Mouse (Mus musculus): ENCODE results near the gene Pex6. TPM values are rescaled to one million over a fixed set of nuclear protein-coding genes. Genes with fewer than 3 reads are reported as not detected.
A peak's percentile ranks its signal among the peaks of the same experiment; 100 is the strongest.

Pex6 gene
- total RNA-seq (2021) = 10 to 100 TPM; 13.6 to 15.0 TPM
- long read RNA-seq, experiment 1, transcript Pex6-201 (17 exons, 3,200 nt) = major isoform, 21 of 26 reads
- long read RNA-seq, experiment 1, partial matches to known transcripts = 2 of 26 reads
- long read RNA-seq, experiment 1, other reads (novel, unspliced or antisense) = 2 of 26 reads
- long read RNA-seq, experiment 2, transcript Pex6-201 (17 exons, 3,200 nt) = major isoform, 39 of 49 reads
- long read RNA-seq, experiment 2, partial matches to known transcripts = 8 of 49 reads
- long read RNA-seq, experiment 2, other reads (novel, unspliced or antisense) = 2 of 49 reads

DNA sequence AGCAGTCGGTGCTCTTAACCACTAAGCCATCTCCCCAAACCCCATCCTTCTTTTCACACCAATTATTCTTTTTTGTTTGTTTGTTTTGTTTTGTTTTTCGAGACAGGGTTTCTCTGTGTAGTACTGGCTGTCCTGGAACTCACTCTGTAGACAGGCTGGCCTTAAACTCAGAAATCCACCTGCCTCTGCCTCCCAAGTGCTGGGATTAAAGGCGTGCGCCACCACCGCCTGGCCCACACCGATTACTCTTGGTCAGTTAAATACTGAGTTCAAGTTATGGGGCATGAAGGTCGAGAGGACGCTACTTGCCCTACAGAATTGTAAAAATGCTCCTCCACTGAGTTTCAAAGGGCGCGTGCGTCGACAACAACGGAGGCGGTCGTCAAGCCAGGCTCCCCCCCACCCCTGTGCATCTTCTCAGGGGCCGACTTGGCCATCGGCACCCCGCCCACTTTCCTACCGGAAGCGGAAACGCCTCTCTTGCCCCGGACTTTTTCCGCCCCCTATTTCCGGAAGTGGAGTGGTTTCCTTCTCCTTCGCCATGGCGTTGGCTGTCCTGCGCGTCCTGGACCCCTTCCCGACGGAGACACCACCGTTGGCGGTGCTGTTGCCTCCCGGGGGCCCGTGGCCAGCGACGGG is at the start of gene Pex6:
TSS of gene Pex6 (plus strand) at position 505 of the 639 bp plus-strand sequence.
- DNase-seq (ENCODE audit: low spot score) = peak; percentile 93

DNA sequence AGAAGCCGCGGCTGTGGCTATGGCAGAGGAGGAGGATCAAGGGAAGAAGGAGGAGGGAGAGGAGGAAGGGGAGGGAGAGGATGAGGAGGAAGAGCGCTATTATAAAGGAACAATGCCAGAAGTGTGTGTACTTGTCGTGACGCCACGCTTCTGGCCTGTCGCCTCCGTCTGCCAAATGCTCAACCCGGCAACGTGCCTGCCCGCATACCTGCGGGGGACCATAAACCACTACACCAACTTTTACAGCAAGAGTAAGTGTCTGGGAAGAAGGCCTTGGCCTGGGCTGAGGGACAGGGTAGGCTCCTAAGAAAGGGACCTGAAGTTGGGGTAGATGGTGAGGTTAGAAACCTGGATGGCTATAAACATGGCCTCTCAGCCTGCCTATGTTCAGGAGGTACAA is 49.3 kb upstream of the Pex6 start:
- DNase-seq (ENCODE audit: low spot score) = no peak

DNA sequence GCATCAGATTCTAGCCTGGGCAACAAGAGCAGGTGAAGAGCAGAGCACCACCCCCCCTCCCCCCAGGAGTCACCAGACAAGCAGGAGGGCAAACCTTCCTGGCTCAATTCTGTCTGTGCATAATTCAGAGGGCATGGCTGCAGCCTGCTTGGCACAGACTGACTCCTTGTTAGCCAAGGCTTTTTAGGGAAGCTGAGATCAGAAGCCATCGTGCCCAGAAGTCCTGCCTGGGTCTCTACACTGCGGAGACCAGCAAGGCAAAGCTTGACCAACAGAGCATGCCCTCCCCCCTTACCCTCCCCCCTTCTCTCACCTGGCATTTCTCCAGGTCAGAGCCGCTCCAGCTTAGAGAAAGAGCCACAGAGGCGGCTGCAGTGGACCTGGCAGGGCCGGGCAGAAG is 48.5 kb upstream of the Pex6 start:
- DNase-seq (ENCODE audit: low spot score) = peak; percentile 78

DNA sequence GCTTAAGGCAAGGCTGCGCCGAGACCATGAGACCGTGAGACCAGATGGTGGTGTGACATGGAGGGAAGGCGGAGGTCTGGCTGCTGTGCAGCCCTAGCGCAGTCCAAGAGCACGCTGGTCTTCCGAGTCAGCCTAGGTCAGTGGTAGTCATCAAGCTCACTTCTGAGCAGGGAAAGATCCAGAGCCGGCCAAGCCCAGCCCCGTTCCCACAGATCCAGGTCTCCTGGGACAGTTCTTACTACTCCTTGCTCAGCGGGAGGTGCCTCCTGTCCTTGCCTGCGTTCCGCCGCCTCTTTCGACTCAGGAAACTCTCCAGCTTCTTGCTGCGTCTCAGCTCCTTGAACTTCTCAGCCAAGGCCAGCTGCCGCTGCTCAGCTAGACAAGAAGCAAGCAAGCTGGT is 43.6 kb upstream of the Pex6 start:
- peak; percentile 38 for DNase-seq (ENCODE audit: low spot score)

DNA sequence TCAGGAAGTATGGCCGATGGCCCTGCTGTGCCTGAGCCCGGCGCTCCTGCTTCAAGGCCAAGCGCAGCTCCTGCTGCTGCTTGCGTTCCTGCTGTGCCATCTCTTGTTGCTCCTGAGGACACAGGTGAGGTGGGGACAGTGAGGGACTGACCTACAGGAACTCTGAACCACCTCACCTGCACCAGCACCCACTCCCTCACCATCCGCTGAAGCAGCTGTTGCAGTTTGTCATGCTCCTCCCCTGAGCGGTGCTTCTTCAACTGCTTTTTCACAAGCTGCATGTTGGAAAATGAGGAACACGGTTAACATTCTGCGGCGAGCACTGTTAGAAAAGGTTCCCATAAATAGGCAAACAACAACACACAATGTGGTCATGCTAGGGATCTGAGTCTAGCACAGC is 41.4 kb upstream of the Pex6 start:
- DNase-seq (ENCODE audit: low spot score) = no peak

DNA sequence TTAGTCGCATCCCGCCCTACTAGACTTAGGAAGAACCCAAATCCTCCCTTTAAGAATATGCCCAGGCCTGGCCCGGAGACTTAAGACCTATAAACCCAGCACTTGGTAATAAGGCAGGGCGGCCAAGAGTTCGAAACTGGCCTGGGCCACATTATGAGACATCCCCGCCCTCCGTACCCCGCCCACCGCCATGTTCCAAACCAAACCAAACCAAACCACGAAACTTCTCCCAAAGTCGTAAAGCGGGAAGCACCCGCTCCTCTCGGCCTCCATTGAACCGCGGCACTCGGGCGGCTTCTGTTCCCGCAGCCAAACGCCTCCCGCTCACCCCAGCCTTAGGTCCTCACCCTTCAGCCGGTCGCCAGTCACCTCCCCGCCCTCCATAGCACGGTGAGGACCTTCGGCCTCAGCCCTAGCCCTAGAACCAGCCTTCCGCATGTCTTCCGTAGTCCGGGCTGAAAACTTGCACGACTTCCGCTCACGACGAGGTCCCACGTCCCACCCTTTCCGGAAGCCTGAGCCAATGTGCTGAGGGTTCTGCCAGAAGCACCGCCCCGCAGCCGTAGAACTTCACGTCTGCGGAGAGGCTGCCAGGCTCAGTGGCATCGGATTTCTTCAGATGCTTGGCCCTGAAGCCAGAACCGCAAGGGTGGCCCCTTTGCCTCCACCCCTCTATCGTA is 37.3 kb upstream of the Pex6 start, which contains the start of gene Rrp36:
TSS of gene Rrp36 (minus strand) at position 503 of the 680 bp plus-strand sequence.
- peak; percentile 93 for DNase-seq (ENCODE audit: low spot score)

DNA sequence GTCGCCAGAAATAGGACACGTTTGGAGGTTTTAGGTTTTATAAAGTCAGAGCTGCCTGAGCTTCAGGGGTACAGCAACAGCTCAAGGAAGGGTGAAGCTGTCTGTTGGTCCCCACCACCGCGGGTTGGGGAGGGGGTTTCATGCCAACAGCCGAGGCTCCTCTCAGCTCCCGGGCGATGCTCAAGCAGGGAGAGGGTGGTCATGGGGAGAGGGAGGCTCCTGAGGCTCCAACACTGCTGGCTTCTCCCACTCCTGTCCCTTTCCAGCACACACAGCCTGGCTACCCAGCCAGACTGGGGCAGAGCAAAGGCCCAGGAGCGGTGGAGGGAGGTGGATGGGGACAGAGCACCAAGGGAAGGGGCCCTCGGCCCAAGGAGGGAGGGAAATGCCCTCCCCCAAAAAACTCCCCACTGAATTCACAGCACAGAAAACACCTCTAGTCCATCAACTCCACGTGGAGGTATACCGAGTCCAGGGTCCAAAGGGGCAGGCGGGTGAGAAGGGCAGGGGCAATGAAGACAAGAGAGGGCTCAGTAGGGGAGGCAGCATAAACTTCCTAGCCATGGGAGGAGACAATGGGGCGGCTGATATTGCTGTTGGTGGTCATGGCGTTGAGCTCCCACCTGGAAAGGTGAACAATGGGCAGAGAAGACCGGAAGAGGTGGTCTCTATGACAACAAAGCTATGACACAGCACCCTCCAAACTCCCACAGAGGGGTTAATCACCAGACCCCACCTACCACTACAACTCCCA is 36.6 kb upstream of the Pex6 start:
- no peak for DNase-seq (ENCODE audit: low spot score)

DNA sequence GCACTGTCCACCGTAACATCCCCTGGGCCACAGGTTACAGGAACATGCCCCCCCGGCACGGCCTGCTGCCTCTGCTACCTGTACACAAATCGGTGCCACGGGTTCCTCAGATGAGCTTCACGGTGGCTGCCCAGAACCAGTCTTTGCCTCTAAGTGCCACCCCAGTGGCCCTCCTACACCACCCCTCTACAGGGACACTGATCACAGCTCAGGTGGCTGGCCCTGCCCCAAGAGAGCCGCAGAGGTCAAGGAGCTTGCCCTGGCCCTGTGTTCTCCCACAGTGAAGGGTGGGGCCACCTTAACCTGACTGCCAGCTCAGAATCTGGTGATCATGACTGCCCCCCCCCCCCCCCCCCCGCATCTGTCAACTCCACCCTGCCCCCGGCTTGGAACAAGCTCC is 32.8 kb upstream of the Pex6 start, which contains the start of gene Mea1:
TSS of gene Mea1 (plus strand) at position 378 of the 400 bp plus-strand sequence.
- DNase-seq (ENCODE audit: low spot score) = peak; percentile 68

DNA sequence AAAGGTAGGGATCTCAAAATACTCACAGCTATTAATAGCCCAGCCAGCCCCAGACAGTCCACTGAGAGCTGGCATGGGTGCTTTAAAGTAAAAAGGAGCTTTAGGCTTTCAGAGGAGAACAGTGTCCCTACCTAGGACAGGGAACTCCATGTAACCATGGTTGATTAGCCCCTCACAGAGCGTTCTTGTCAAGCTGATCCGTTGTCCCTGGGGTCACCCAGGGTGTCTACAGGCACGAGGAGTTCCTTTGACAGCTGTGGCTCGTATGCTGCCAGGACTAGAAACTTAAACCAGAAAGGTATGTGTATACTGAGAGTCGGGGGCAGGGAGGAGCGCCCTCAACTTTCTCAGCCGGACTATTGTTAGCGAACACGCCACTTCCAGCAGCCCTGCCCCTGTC is 32.4 kb upstream of the Pex6 start:
- DNase-seq (ENCODE audit: low spot score) = peak; percentile 69

DNA sequence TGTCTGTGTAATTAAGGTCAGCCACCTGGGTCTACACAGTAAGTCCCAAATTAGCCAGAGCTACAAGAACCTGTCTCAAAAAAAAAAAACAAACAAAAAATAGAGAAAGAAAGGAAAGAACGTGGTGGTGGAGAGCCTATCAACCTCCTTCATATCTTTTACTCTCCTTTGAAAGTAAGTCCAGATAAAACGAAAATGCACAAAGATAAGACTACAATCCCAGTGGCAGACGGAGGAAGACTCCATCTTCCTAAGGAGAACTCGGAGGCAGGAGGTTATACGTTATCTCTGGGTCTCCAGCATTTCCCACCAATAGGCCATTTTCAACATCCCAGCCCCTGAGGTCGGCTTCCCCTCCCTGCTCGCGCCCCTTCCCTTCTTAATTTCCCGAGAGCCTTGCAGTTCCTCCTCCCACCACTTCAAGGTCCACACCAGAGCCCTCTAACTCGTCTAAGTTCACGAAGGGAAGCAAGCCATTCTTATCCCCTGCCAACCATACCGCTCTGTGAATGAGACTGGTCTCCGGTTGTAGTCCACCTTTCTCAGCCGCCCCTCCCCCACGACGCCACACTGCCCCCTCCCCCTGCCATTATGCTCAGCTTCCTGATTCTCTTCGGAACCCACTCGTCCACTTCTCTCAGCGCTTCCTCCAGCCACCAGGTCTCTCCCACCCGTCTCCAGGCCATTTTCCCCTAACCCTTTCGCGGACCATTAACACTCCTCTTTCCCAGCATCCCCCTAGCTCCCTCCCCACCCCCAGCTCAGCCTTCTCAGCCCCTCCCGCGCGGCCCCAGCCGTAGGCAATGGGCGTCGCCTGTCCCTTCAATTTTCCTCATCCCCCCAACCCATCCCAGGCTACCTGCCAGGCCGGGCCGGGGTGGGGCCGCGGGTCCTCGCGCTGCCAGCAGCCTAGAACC is 31.2 kb upstream of the Pex6 start:
- DNase-seq (ENCODE audit: low spot score) = peak; percentile 40

DNA sequence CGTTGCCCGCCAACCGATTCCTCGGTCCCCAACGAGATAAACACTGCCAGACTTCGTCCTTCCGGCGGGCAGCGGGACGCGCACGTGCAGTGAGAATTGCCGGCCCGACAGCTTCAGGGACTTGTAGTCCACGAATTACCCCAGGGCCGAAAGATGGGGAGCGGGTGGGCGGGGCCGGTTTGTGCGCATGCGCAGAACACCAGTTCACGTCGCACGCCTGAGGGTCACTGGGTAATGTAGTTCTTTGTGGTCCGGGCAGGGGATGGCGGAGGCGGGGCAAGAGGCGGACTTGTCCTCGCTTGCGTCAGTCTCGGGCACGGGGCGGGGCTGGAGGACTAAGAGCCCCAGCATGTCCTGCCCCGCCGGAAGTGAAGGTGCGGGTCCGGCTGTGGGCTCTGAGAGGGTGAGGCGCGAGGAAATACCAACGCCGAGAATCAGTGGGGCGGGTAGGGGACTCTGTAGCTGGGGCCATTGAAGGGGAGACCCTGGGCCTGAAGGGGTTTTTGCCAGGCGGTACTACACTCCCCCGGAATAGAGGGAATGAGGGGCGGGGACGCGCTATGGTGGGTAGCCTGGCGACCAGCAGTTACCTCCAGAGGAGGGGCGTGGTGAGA is 30.4 kb upstream of the Pex6 start, which contains the start of gene Klhdc3:
TSS of gene Klhdc3 (minus strand) at position 155 of the 614 bp plus-strand sequence.
- DNase-seq (ENCODE audit: low spot score) = peak; percentile 98

DNA sequence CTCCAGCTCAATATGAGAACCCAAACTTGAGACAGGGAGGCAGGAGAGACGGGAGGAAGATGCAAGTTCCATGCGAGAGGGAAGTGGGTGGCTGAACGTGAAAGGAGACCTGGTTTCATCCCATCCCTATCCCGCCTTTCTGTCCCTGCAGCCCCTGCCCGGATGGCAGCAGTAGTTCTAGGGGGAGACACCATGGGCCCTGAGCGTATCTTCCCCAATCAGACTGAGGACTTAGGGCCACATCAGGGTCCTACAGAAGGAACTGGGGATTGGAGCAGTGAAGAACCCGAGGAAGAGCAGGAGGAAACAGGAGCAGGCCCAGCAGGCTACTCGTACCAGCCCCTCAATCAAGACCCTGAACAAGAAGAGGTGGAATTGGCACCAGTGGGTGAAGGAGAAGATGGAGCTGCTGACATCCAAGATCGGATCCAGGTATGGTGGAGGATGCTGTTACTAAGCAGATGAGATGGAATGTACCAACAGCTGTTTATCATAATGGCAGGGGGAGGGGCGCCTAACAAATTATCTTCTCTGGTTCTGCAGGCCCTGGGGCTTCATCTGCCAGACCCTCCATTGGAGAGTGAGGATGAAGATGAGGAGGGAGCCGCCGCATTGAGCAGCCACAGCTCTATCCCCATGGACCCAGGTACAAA is 29.7 kb upstream of the Pex6 start:
- no peak for DNase-seq (ENCODE audit: low spot score)

DNA sequence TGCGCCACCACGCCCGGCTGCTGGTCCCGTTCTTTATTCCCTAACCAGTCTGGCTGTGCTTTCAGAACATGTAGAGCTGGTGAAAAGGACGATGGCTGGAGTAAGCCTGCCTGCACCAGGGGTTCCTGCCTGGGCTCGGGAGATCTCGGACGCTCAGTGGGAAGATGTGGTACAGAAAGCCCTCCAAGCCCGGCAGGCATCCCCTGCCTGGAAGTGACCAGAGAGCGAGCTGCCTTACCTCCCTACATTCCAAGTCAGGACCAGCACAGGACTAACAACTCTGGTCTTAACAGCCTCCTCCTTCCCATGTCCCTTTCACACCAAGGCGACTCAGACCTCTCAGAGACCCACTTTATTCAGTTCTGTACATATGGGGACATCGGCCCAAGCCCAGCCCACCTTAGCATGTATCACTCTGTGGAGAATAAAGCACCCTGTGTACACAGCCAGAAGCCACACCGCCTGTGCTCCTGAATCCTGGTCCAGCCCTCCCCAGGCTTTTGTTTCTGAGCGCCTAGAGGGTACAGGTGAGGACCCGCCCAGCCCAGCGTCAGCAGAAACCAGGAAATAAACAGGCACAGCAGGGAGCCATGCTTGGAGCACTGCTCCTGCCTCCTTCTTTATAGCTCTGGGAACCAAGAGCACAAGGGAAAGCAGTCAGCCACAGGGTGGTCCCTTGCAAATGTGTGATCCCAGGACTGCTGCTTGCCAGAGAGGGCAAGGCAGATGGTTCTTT is 28.4 kb upstream of the Pex6 start:
- DNase-seq (ENCODE audit: low spot score) = no peak

DNA sequence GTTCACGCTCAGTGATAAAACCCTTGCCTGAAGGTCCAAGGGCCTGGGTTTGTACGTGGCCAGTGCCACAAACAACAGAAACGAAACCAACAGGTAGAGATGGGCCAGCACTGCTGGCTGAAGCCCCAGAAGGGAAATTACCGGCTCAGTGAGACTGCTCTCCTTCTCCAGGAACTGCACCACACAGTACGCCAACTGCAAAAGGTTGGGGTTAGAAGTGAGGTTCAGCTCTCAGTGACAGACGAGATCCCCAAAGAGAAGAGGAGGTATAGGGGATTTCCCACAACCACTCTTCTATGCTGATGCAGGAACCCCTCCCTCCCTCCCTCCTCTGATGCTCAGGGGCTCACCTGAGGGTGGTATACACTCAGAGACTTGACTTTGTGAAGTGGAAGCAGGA is 25.4 kb upstream of the Pex6 start:
- DNase-seq (ENCODE audit: low spot score) = no peak

DNA sequence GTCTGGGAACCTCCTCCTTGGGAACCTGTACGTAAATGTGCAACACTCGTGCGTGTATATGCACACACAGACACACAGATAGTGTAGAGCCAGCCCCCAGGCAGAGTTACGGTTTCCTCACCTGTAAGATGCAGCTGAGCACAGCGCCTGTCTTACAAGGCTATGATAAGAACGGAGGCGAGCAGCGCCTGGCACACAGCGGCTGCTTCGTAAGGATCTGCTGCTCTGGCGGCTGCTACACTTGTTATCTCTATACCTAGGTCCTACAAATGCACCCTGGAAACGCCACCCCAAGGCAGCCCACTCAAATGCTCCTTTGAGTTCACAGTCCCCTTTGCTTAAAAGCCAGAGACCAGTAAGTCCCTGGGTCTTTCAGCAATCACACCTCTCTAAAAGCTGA is 20.6 kb upstream of the Pex6 start:
- DNase-seq (ENCODE audit: low spot score) = no peak

DNA sequence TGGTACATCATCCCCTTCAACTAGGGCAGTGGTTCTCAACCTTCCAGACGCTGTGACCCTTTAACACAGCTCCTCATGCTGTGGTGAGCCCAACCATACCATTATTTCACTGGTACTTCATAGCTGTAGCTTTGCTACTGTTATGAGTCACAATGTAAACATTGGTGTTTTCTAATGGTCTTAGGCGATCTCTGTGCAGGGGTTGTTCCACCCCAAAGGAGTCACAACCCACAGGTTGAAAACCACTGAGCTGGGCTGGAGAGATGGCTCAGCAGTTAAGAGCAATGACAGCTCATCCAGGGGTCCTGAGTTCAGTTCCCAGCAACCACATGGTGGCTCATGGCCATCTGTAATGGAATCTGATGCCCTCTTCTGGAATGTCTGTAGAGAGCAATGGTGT is 19.9 kb upstream of the Pex6 start:
- DNase-seq (ENCODE audit: low spot score) = no peak

DNA sequence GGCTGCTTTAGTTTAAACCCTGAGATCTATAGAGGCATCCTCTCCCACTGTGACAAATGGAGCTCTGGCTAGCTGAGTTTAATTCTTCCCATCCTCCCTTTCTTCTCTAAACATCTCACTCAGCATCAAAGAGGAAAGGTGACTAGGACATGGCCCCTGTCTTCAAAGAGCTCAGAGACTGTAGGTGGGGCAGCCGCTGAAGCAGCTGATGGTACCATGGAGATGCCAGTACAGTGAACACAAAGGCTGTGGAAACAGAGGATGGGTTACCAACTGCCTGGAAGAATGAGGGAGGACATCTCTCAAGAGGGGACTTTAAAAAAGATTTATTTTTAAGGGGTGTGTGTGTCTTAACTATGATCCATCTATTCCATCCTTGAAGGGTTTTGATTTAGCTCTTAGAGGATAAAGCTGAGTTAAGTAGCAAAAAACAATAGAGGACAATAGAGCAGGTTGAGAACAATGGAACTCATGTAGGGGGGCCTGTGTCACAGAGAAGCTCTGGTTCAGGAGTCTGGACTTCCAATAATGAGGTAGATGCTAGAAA is 16.7 kb upstream of the Pex6 start:
- DNase-seq (ENCODE audit: low spot score) = no peak

DNA sequence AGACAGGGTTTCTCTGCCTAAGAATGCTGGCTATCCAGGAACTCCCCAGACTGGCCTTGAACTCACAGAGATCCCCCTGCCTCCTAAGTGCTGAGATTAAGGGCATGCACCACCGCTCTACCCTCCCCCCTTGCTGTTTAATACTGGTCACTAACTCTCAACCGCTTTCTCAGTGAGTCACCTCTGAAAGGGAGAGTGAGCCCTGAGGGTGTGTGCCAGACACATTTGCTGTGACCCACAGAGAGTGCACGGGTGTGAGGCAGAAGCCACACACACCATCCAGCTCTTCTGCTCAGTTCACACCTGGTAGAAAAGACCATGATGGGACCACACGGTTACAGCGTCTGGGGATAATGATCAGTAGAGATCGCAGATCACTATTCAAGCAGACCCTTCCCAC is 12.7 kb upstream of the Pex6 start:
- DNase-seq (ENCODE audit: low spot score) = no peak

DNA sequence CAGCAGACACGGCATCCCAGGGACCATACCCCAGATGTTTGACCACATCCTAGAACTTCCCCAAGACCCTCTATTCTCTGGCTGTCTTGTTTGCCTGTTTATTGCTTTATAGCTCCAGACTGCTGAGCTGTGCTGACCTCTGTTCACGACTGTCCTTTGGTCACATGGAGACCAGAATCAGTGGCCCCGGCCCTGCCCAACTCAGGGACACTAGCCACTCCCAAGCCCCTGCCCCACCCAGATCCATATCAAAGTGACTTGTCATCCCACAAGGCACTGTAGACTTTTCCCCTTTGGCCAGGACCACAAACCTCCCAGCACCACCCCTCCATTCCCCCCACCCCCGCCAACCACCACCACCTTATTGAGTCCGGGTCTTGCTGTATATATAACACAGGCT is 12.0 kb upstream of the Pex6 start:
- DNase-seq (ENCODE audit: low spot score) = no peak
